Mouse (Mus musculus) MEL (cell line): Measurements from ENCODE around the gene Trir. TPM values are rescaled to one million over a fixed set of nuclear protein-coding genes. Genes with fewer than 3 reads are reported as not detected.

Experiments used
- DNase-seq: peaks from one replicate; pipeline ENCODE4 v3.0.0; 2011; ENCODE audit warnings: low read depth, low spot score
- H3K27ac ChIP-seq: 2 replicates; pipeline ENCODE4 v1.5.1; 2012; ENCODE audit warnings: low read depth, mild to moderate bottlenecking, control low read depth, low read length, moderate library complexity; ENCODE audit not compliant: control insufficient read depth
- H3K27me3 ChIP-seq, 2 experiments: fragments of 150-350 bp in 1 of 2; sonication (generic) in 1 of 2; 2 replicates each; pipeline ENCODE4 v1.6.1; 2012; ENCODE audit warnings: low read length in 2 of 2, mild to moderate bottlenecking in 2 of 2, improper control_type of control experiment in 1 of 2, moderate library complexity in 1 of 2; ENCODE audit not compliant: insufficient read depth in 2 of 2, control insufficient read depth in 1 of 2
- H3K36me3 ChIP-seq, 2 experiments: 2 replicates each; pipeline ENCODE4 v1.6.1; 2012 to 2014; ENCODE audit warnings: low read length in 2 of 2, improper control_type of control experiment in 1 of 2, inconsistent platforms in 1 of 2, mild to moderate bottlenecking in 1 of 2; ENCODE audit not compliant: insufficient read depth in 2 of 2, control insufficient read depth in 1 of 2
- H3K4me1 ChIP-seq, 2 experiments: fragments of 150-350 bp in 1 of 2; sonication (generic) in 1 of 2; 2 replicates each; pipeline ENCODE4 v1.6.1; 2012; ENCODE audit warnings: low read length in 2 of 2, improper control_type of control experiment in 1 of 2, mild to moderate bottlenecking in 1 of 2; ENCODE audit not compliant: insufficient read depth in 2 of 2, control insufficient read depth in 1 of 2
- H3K4me3 ChIP-seq, 2 experiments: fragments of 150-350 bp in 1 of 2; sonication (generic) in 1 of 2; 2 replicates each; pipeline ENCODE4 v1.5.1; 2012; ENCODE audit warnings: low read depth in 2 of 2, low read length in 2 of 2, mild to moderate bottlenecking in 2 of 2, moderate library complexity in 2 of 2, control low read depth in 1 of 2, improper control_type of control experiment in 1 of 2; ENCODE audit not compliant: control insufficient read depth in 1 of 2, insufficient read depth in 1 of 2
- H3K79me2 ChIP-seq: 2 replicates; pipeline ENCODE4 v1.6.1; 2012; ENCODE audit warnings: mild to moderate bottlenecking, low read length, moderate library complexity; ENCODE audit not compliant: control insufficient read depth, poor library complexity, insufficient read depth
- H3K9ac ChIP-seq: 2 replicates; pipeline ENCODE4 v1.6.1; 2012; ENCODE audit warnings: low read depth, mild to moderate bottlenecking, control low read depth, low read length, moderate library complexity; ENCODE audit not compliant: control insufficient read depth, poor library complexity, severe bottlenecking
- H3K9me3 ChIP-seq: fragments of 150-350 bp; sonication (generic); replicated peaks from 2 replicates; pipeline ENCODE4 v1.6.1; 2012; ENCODE audit warnings: mild to moderate bottlenecking, low read length, improper control_type of control experiment, moderate library complexity; ENCODE audit not compliant: insufficient read depth
- BHLHE40 ChIP-seq: IDR thresholded peaks from 2 replicates; pipeline ENCODE4 v1.6.1; 2012; ENCODE audit warnings: low read depth, mild to moderate bottlenecking, inconsistent platforms, low read length, improper control_type of control experiment, borderline replicate concordance
- CTCF ChIP-seq, 3 experiments: IDR thresholded peaks in 2 of 3; conservative IDR thresholded peaks in 1 of 3; 2 replicates each; pipeline ENCODE4 v1.5.1; 2011 to 2012; ENCODE audit warnings: low read length in 3 of 3, low read depth in 2 of 3, mild to moderate bottlenecking in 2 of 3, improper control_type of control experiment in 1 of 3, inconsistent platforms in 1 of 3, mixed read lengths in 1 of 3, moderate library complexity in 1 of 3; ENCODE audit not compliant: control insufficient read depth in 1 of 3, insufficient read depth in 1 of 3, poor library complexity in 1 of 3, severe bottlenecking in 1 of 3
- E2F4 ChIP-seq: IDR thresholded peaks from 2 replicates; pipeline ENCODE4 v1.6.1; 2011; ENCODE audit warnings: low read depth, low read length, improper control_type of control experiment, borderline replicate concordance
- HCFC1 ChIP-seq: IDR thresholded peaks from 2 replicates; pipeline ENCODE4 v1.6.1; 2012; ENCODE audit warnings: low read depth, mild to moderate bottlenecking, inconsistent platforms, low read length, improper control_type of control experiment, moderate library complexity
- JUND ChIP-seq: IDR thresholded peaks from 2 replicates; pipeline ENCODE4 v1.6.1; 2011; ENCODE audit warnings: low read depth, mild to moderate bottlenecking, improper control_type of control experiment, low read length
- KAT2A ChIP-seq: conservative IDR thresholded peaks from 2 replicates; pipeline ENCODE4 v1.6.1; 2012; ENCODE audit warnings: low read depth, low read length, improper control_type of control experiment, inconsistent platforms
- MAFK ChIP-seq: IDR thresholded peaks from 2 replicates; pipeline ENCODE4 v1.6.1; 2011; ENCODE audit warnings: low read depth, mild to moderate bottlenecking, low read length, improper control_type of control experiment, borderline replicate concordance
- MAZ ChIP-seq: IDR thresholded peaks from 2 replicates; pipeline ENCODE4 v1.6.1; 2012; ENCODE audit warnings: low read depth, mild to moderate bottlenecking, inconsistent platforms, low read length, improper control_type of control experiment
- MEF2A ChIP-seq: IDR thresholded peaks from 2 replicates; pipeline ENCODE4 v1.6.1; 2014; ENCODE audit warnings: low read depth, mild to moderate bottlenecking, inconsistent platforms, low read length, improper control_type of control experiment; ENCODE audit not compliant: poor library complexity, insufficient replicate concordance, severe bottlenecking; ENCODE audit errors: extremely low read depth
- POLR2A ChIP-seq, 2 experiments: IDR thresholded peaks; 2 replicates each; pipeline ENCODE4 v1.6.1; 2011 to 2012; ENCODE audit warnings: low read length in 2 of 2, mild to moderate bottlenecking in 2 of 2, control low read depth in 1 of 2, improper control_type of control experiment in 1 of 2, low read depth in 1 of 2, moderate library complexity in 1 of 2; ENCODE audit not compliant: control insufficient read depth in 1 of 2, insufficient read depth in 1 of 2, poor library complexity in 1 of 2
- POLR2AphosphoS2 ChIP-seq: IDR thresholded peaks from 2 replicates; pipeline ENCODE4 v1.6.1; 2011; ENCODE audit warnings: low read length, improper control_type of control experiment
- POLR2AphosphoS5 ChIP-seq: IDR thresholded peaks from 2 replicates; pipeline ENCODE4 v1.6.1; 2012; ENCODE audit warnings: low read depth, borderline replicate concordance, mild to moderate bottlenecking, inconsistent platforms, low read length, moderate library complexity, mixed read lengths
- SMC3 ChIP-seq: IDR thresholded peaks from 2 replicates; pipeline ENCODE4 v1.6.1; 2011; ENCODE audit warnings: low read depth, low read length, improper control_type of control experiment
- TCF12 ChIP-seq: IDR thresholded peaks from 2 replicates; pipeline ENCODE4 v1.6.1; 2014; ENCODE audit warnings: low read depth, mild to moderate bottlenecking, inconsistent platforms, low read length, improper control_type of control experiment, moderate library complexity
- UBTF ChIP-seq: IDR thresholded peaks from 2 replicates; pipeline ENCODE4 v1.6.1; 2012; ENCODE audit warnings: low read depth, mild to moderate bottlenecking, inconsistent platforms, low read length, improper control_type of control experiment, moderate library complexity, borderline replicate concordance; ENCODE audit not compliant: insufficient read depth
- ZNF384 ChIP-seq: IDR thresholded peaks from 2 replicates; pipeline ENCODE4 v1.6.1; 2012; ENCODE audit warnings: low read depth, mild to moderate bottlenecking, inconsistent platforms, low read length, improper control_type of control experiment
- polyA plus RNA-seq, 2 experiments: library from polyadenylated mRNA; stranded (reverse) in 1 of 2; unstranded in 1 of 2; fragments of >175 nt in 1 of 2; fragments of >200 nt in 1 of 2; gene quantifications; 2 replicates each; pipeline versions ENCODE4 v1.2.1 to v1.2.4; 2012; ENCODE audit warnings: low replicate concordance in 2 of 2, low read depth in 1 of 2; ENCODE audit not compliant: insufficient read length in 2 of 2, insufficient read depth in 1 of 2, missing spikeins in 1 of 2
- total RNA-seq: library from RNA; depleted of rRNA; stranded (reverse); fragments of 300-350 nt; gene quantifications from 2 replicates; pipeline ENCODE4 v1.2.3, GENCODE M21; 2012

Trir gene
- total and polyA plus RNA-seq, 3 experiments = 264 to 442 (median 283) TPM

DNA sequence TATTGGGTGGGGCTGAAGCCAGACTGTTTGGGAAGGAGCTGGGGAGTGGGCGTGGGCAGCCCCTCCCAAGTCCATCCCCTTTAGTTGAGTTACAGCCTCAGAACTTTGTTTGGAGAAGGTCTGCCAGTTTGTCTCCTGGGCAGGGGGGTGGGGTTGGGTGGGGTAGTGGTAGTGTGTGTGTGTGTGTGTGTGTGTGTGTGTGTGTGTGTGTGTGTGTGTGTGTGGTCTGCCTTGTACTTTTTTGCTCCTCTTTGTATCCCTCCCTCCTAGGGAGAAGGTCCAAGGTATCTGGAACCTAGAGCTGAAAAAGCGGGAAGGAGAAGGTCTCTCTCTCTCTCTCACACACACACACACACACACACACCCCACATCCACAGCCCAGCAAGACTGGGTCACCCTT is 12.2 kb upstream of the Trir start, which contains the start of gene Best2:
Gene Best2 (minus strand): TSS at position 101 of the 400 bp plus-strand sequence.
- Histone ChIP-seq H3K36me3 (no peaks in the 10 kb centered on the region), H3K27me3 (no peaks in the 10 kb centered on the region), H3K9ac (no peak within 1 kb of the TSS), H3K4me1 (no peaks in the 10 kb centered on the region), H3K4me3 (no peak within 1 kb of the TSS), H3K27ac (no peak within 1 kb of the TSS), H3K79me2 (no peaks in the 10 kb centered on the region), H3K9me3 (no peaks in the 10 kb centered on the region)
- no peak for TF ChIP-seq JUND
- TF ChIP-seq SMC3 = no peak
- no peak for TF ChIP-seq E2F4
- no peak for TF ChIP-seq HCFC1
- TF ChIP-seq MEF2A = no peak
- no peak for TF ChIP-seq UBTF
- TF ChIP-seq MAZ = no peak
- TF ChIP-seq POLR2AphosphoS2 = no peak
- DNase-seq = no peak

DNA sequence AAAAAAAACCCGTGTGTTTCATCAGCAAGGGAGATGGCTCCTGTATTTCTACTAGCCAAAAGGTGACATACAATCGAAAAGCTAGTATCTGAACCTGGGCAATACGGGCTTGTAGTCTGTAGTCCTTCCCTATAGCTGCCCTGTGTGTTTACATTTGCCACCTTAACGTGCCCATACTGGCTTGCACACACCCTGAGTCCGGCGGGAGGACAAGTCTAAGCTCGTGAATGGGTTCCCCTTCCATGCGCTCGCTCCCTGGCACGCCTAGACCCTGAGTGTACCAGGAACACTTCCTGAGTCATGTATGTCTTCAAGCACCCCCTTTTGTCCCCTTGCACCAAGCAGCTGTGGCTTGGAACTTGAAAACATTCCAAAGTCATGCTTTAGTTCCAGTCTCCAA is 9.9 kb upstream of the Trir start:
- Histone ChIP-seq H3K36me3 (no peaks in the 10 kb centered on the region), H3K9ac (no peak overlapping the region), H3K27me3 (no peaks in the 10 kb centered on the region), H3K9me3 (no peaks in the 10 kb centered on the region), H3K4me1 (no peaks in the 10 kb centered on the region), H3K4me3 (no peak overlapping the region), H3K79me2 (no peaks in the 10 kb centered on the region), H3K27ac (no peak overlapping the region)
- TF ChIP-seq TCF12 (no peak), POLR2A (IDR thresholded peaks at IDR 0.05; ENCODE audit: control insufficient read depth in 1 of 2, insufficient read depth in 1 of 2, low read depth in 1 of 2, low read length in 2 of 2, poor library complexity in 1 of 2) (no peak), UBTF (no peak), E2F4 (no peak), KAT2A (no peak), JUND (no peak), ZNF384 (no peak), MAFK (no peak), POLR2AphosphoS2 (no peak; the same call in 1 of the 2 replicates), BHLHE40 (no peak), POLR2AphosphoS5 (no peak), CTCF (IDR thresholded peaks at IDR 0.05 in 2 of 3, conservative IDR thresholded peaks at IDR 0.05 in 1 of 3; ENCODE audit: control insufficient read depth in 1 of 3, insufficient read depth in 1 of 3, low read depth in 2 of 3, low read length in 3 of 3, poor library complexity in 1 of 3, severe bottlenecking in 1 of 3) (no peak)
- no peak for DNase-seq
